Mouse (Mus musculus): ENCODE measurements around the gene Polr1e.

DNA sequence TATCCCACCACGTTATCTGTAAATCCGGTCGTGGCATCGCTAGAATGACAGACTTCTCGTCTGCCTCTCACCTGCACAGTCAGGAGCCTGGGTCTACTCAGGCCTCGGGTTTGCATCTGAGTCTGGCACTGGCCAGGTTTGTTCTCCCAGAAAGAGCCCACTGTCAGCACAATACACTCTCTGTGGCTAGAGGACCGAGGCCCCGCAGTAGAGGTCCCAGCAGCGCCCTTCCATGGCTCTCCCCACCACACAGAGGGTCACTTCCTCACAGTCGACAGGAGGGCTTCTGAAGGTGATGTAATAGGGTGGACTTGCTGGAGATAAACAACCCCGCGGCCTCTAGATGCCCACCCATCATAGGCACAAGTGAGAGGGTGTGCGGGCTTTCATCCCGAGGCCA is 44.5 kb upstream of the Polr1e start:
- TF ChIP-seq CTCF (IDR thresholded peaks at IDR 0.05; ENCODE audit: borderline replicate concordance, extremely low read depth, insufficient read depth, insufficient read length) (no peak), POLR2A (IDR thresholded peaks at IDR 0.05; ENCODE audit: borderline replicate concordance, extremely low read depth, insufficient read depth, insufficient read length, poor library complexity, severe bottlenecking) (no peak)
